Mouse (Mus musculus): ENCODE results near the gene Sbf1. TPM values are rescaled to one million over a fixed set of nuclear protein-coding genes. Genes with fewer than 3 reads are reported as not detected.

Gene Sbf1
- polyA plus RNA-seq (2012; rRNA removed), result 177 and 203 TPM in 2 replicates

DNA sequence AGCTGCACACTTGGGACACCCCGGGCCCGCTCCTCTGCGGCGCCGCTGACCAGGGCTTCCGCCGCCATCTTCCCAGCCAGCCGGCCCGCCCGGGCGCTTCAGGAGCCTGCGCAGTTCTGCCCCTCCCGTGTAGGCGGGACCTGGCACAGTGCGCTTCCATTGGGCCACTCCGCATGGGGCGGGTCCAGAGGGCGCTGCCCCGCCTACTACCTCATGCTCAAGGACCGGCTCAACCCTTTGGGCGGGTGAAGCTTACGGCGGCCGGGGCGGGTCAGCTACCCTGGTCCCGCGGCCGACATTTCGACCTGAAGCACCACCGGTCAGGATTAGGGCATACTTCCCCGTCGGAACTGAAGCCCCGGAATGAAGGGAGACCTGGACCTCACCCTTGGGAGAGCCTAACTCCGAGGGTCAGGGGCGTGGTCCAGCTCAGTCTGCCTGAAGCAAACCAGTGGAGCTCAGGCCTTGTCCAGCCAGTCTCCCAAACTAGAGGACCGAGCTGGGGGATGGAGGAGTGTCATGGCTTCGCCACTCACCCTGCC is at the start of gene Sbf1:
TSS of gene Sbf1 (minus strand) at position 122 of the 542 bp plus-strand sequence.

DNA sequence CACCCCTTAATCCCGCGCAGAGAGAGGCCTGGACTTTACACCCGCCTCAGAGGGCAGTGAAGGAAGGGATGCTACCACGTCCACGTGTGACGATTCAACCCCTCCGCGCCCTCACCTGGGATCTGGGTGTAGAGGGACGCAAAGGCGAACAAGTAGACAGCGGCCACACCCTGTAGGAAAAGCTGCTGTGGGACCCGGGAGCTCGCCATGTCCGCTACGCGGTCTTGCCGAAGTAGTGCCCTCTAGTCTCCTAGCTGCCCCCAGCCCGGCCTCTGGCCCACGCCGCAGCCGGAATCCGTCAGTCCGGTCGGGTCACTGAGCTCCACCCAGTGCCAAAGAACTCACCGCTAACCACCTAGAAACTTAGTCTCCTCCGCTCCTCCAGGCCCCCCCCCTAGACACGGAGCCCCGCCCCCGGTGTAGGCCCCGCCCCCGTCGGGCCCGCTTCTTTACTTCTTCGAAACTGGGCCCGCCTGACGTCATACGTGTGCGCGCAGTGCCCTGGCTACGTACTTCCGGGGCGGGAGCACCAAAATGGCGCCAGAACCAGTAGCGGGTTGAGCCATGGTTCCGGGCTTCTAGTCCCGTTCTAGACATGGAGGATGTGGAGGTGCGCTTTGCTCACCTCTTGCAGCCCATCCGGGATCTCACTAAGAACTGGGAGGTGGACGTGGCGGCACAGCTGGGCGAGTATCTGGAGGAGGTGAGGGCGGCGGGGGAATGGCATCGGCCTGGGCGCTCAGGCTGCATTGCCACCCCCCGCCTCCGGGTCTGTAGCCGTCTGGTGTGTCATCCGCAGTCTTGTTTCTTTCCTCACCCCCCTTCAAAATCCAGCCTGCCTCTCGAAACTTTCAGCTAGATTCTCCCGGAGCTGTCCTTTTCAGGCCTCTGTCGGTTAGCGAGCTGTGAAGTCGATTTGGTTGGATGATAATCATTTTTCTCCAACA is 40.4 kb upstream of the Sbf1 start, which contains the start of the genes Lmf2 and Ncaph2:
TSS of gene Lmf2 (minus strand) at position 419 of the 947 bp plus-strand sequence.
TSS of gene Ncaph2 (plus strand) at position 479 of the 947 bp plus-strand sequence.

DNA sequence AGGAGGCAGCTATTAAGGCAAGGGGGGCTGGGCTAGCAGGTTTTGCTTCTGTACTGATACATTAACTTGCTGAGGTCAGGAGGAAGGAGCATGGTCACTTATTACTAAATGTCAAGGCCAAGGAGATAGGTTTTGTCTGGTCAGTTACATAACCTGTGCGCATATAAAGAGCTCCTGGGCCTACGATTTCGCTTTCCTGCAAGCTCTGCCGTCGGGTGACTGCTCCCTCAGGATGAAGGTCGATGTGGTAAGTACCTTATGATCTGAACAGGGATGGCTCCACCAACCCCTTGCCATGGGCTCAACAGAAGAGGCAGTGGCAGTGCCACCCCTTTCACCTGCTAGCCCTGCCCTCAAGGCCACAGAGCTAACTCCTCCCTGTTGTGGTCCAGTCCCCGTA is 19.2 kb upstream of the Sbf1 start, which contains the start of gene Miox:
TSS of gene Miox (plus strand) at position 128 of the 400 bp plus-strand sequence.

DNA sequence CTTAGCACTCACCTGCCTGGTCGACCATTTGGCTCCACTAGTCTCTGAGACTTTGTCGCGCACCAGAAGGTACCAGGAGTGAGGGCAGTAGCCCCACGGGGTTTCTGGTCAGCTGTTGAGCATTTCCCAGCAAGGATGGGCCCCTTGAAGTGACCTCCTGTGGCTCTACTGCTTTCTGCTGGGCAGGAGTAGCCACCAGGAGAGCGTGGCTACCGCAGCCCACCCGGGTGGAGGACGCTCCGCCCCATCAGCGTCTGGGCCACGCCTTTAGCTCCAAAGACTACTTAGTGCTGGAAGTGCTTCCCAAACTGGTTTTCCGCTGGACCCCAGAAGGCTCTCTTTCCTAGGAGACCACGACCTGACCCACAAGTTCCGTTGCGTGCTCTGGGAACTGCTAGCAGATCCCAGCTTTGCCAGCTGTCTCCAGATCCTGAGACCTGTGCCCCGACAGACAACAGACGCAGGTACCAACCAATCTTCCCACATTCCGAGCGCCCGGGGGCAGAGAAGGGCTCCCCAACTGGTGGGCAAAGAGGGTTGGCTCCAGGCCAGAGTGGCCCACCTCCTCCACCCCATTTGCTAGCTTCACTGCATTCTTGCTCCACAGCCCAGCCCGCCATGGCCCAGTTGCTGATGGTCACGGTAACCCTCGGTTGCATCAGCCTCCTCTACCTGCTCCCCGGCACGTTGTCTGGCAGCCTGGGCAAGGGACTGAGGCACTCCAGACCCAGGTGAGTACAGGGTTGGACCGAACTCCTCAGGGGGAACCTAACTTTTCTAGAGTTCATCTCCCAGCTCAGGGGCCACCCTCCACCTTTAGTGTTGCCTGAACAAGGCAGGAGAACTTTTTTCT is 7.8 kb upstream of the Sbf1 start, which contains the start of gene Adm2:
TSS of gene Adm2 (plus strand) at position 51 of the 853 bp plus-strand sequence.

Other genes with a start within 250 kb of the Sbf1 start
- gene Trabd, start 240.2 kb downstream of the Sbf1 start, polyA plus RNA-seq (2012; rRNA removed), result 41.0 and 43.0 TPM in 2 replicates
- 38.6 and 40.2 TPM in 2 replicates for gene Selenoo, start 226.2 kb downstream of the Sbf1 start, polyA plus RNA-seq (2012; rRNA removed)
- 39.6 and 40.3 TPM in 2 replicates for gene Tubgcp6, start 192.2 kb downstream of the Sbf1 start, polyA plus RNA-seq (2012; rRNA removed)
- gene Hdac10, start 186.6 kb downstream of the Sbf1 start, polyA plus RNA-seq (2012; rRNA removed), result 43.2 and 45.5 TPM in 2 replicates
- gene Mapk12, start 174.6 kb downstream of the Sbf1 start, polyA plus RNA-seq (2012; rRNA removed), result 15.5 TPM in 2 replicates
- gene Mapk11, start 165.7 kb downstream of the Sbf1 start, polyA plus RNA-seq (2012; rRNA removed), result 63.8 and 66.3 TPM in 2 replicates
- 177 and 193 TPM in 2 replicates for gene Plxnb2, start 134.5 kb downstream of the Sbf1 start, polyA plus RNA-seq (2012; rRNA removed)
- 137 and 147 TPM in 2 replicates for gene Dennd6b, start 118.8 kb downstream of the Sbf1 start, polyA plus RNA-seq (2012; rRNA removed)
- gene Ppp6r2, start 103.8 kb downstream of the Sbf1 start, polyA plus RNA-seq (2012; rRNA removed), result 132 and 154 TPM in 2 replicates
- gene Adm2, start 7.4 kb upstream of the Sbf1 start, polyA plus RNA-seq (2012; rRNA removed), result 0.04 and 0.06 TPM in 2 replicates
- not detected in 2 replicates for gene Miox, start 19.1 kb upstream of the Sbf1 start, polyA plus RNA-seq (2012; rRNA removed)
- gene Lmf2, start 40.3 kb upstream of the Sbf1 start, polyA plus RNA-seq (2012; rRNA removed), result 28.3 and 34.0 TPM in 2 replicates
- gene Ncaph2, start 40.4 kb upstream of the Sbf1 start, polyA plus RNA-seq (2012; rRNA removed), result 118 and 120 TPM in 2 replicates
- gene Sco2, start 58.5 kb upstream of the Sbf1 start, polyA plus RNA-seq (2012; rRNA removed), result 26.9 and 27.1 TPM in 2 replicates
- 2.6 and 2.8 TPM in 2 replicates for gene Tymp, start 61.7 kb upstream of the Sbf1 start, polyA plus RNA-seq (2012; rRNA removed)
- gene Odf3b, start 64.0 kb upstream of the Sbf1 start, polyA plus RNA-seq (2012; rRNA removed), result 3.2 and 3.6 TPM in 2 replicates
- gene Klhdc7b, start 69.6 kb upstream of the Sbf1 start, polyA plus RNA-seq (2012; rRNA removed), result 0.01 TPM in 1 of 2 replicates, not detected in the other
- not detected in 2 replicates for gene Syce3, start 95.2 kb upstream of the Sbf1 start, polyA plus RNA-seq (2012; rRNA removed)
- gene Cpt1b, start 110.6 kb upstream of the Sbf1 start, polyA plus RNA-seq (2012; rRNA removed), result 7.6 and 8.0 TPM in 2 replicates
- 3.0 and 3.3 TPM in 2 replicates for gene C730034F03Rik, start 114.3 kb upstream of the Sbf1 start, polyA plus RNA-seq (2012; rRNA removed)
- 0.28 and 0.29 TPM in 2 replicates for gene Gm44502, start 114.4 kb upstream of the Sbf1 start, polyA plus RNA-seq (2012; rRNA removed)
- gene Chkb, start 114.6 kb upstream of the Sbf1 start, polyA plus RNA-seq (2012; rRNA removed), result 86.7 and 102 TPM in 2 replicates
- gene Mapk8ip2, start 138.6 kb upstream of the Sbf1 start, polyA plus RNA-seq (2012; rRNA removed), result 68.3 and 76.1 TPM in 2 replicates
- gene Arsa, start 162.1 kb upstream of the Sbf1 start, polyA plus RNA-seq (2012; rRNA removed), result 22.9 and 28.1 TPM in 2 replicates
- gene Shank3, start 184.3 kb upstream of the Sbf1 start, polyA plus RNA-seq (2012; rRNA removed), result 25.9 and 30.0 TPM in 2 replicates